Mouse (Mus musculus): ENCODE data around the gene Rab3il1.
A peak's percentile ranks its signal among the peaks of the same experiment; 100 is the strongest.

The Rab3il1 gene

GRCm38 (mm10) chr19:10060783-10061590 lies 59.5 kb downstream of the Rab3il1 start:
- DNase-seq (ENCODE audit: low read depth), result peak; percentile 63

GRCm38 (mm10) chr19:10061624-10062023 lies 60.2 kb downstream of the Rab3il1 start:
- DNase-seq (ENCODE audit: low read depth), result no peak

GRCm38 (mm10) chr19:10062292-10062691 lies 60.8 kb downstream of the Rab3il1 start:
- no peak for DNase-seq (ENCODE audit: low read depth)

GRCm38 (mm10) chr19:10062862-10063261 lies 61.4 kb downstream of the Rab3il1 start:
- no peak for DNase-seq (ENCODE audit: low read depth)

GRCm38 (mm10) chr19:10064173-10065012 lies 62.9 kb downstream of the Rab3il1 start:
- DNase-seq (ENCODE audit: low read depth), result no peak

GRCm38 (mm10) chr19:10065465-10066188 lies 64.2 kb downstream of the Rab3il1 start:
- DNase-seq (ENCODE audit: low read depth), result no peak

GRCm38 (mm10) chr19:10066189-10066500 lies 64.7 kb downstream of the Rab3il1 start:
- no peak for DNase-seq (ENCODE audit: low read depth)

- no peak for DNase-seq (ENCODE audit: low read depth)
These were observed 65.0 kb downstream of the Rab3il1 start for GRCm38 (mm10) chr19:10066502-10066901.

- DNase-seq (ENCODE audit: low read depth), result no peak
These were observed 66.2 kb downstream of the Rab3il1 start for GRCm38 (mm10) chr19:10067701-10068100.

- no peak for DNase-seq (ENCODE audit: low read depth)
These were observed 68.9 kb downstream of the Rab3il1 start for GRCm38 (mm10) chr19:10070186-10070980.

GRCm38 (mm10) chr19:10071166-10071565 lies 69.7 kb downstream of the Rab3il1 start:
- no peak for DNase-seq (ENCODE audit: low read depth)

- no peak for DNase-seq (ENCODE audit: low read depth)
These were observed 70.4 kb downstream of the Rab3il1 start for GRCm38 (mm10) chr19:10071892-10072291.

GRCm38 (mm10) chr19:10073145-10073544 lies 71.7 kb downstream of the Rab3il1 start:
- DNase-seq (ENCODE audit: low read depth), result no peak

- no peak for DNase-seq (ENCODE audit: low read depth)
These were observed 76.9 kb downstream of the Rab3il1 start for GRCm38 (mm10) chr19:10078392-10078791.

GRCm38 (mm10) chr19:10080384-10080783 lies 78.9 kb downstream of the Rab3il1 start:
- no peak for DNase-seq (ENCODE audit: low read depth)

GRCm38 (mm10) chr19:10082105-10082504 lies 80.6 kb downstream of the Rab3il1 start:
- DNase-seq (ENCODE audit: low read depth), result no peak

GRCm38 (mm10) chr19:10085454-10085853 lies 84.0 kb downstream of the Rab3il1 start:
- DNase-seq (ENCODE audit: low read depth), result no peak

- no peak for DNase-seq (ENCODE audit: low read depth)
These were observed 85.5 kb downstream of the Rab3il1 start for GRCm38 (mm10) chr19:10086976-10087375.

Measured in c-Kit-positive CD71-positive TER-119-negative erythroid progenitor cells, embryonic 14.5 days (primary cell).